ENCODE assay signal across 9 mouse cellular contexts in the genomic region with DNA sequence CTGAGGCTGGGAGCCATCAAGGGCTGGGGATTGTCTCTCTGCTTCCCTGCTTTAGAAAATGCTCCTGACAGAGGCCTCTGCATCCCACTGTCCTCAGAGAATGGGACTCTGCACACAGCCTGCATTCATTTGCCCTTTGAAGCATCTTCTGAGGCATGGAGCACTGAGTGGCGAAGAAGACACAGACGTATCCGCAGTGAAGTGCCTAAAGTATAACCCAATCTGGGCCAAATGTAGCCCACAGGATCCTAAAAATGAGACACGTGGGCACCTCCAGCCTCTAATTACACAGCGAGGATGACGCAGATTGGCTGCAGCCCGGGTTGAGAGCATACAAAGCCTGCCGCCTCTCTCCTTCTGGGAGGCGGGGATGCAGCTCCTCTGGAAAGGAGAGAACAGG. TPM values are rescaled to one million over a fixed set of nuclear protein-coding genes. Genes with fewer than 3 reads are reported as not detected.
A peak's percentile ranks its signal among the peaks of the same experiment; 100 is the strongest.
DNase-seq lines count a peak whose midpoint lies in the region; ATAC-seq and TF ChIP-seq lines count a peak whose summit lies in the region.
"Had no signal": no experiment of that assay in that cellular context is flagged by ENCODE, and none has a peak within 500 bp of the region (broad histone marks: within the 10 kb centered on the region; RNA-seq: fewer than 3 reads in every experiment).

No protein-coding gene starts in this region.

- peak; percentile 43 for ATAC-seq in forebrain, embryonic 15.5 days (replicated peaks)

- no peaks in the 10 kb centered on the region for H3K9me3 ChIP-seq in forebrain, embryonic 15.5 days

- TF ChIP-seq CTCF in thymus, adult 2 months (IDR thresholded peaks at IDR 0.05; ENCODE audit: borderline replicate concordance, control insufficient read depth, extremely low read depth, insufficient read depth, low read length, poor library complexity), result no peak

- TF ChIP-seq POLR2A in thymus, adult 2 months (IDR thresholded peaks at IDR 0.05; ENCODE audit: control insufficient read depth, extremely low read depth, insufficient read depth, low read length, poor library complexity), result no peak

- no peak overlapping the region for H3K4me2 ChIP-seq in forebrain, embryonic 15.5 days (replicated peaks)

- H3K27ac ChIP-seq in thymus, adult 2 months (ENCODE audit: control insufficient read depth, insufficient read depth, low read length), result peak overlapping the region; percentile 89
- H3K27ac ChIP-seq in forebrain, embryonic 15.5 days (replicated peaks), result no peak overlapping the region; the same call in 1 of the 2 replicates
- H3K27ac ChIP-seq: macrophage had no signal

- DNase-seq in thymus, adult 2 months, result no peak
- DNase-seq in thymus, postnatal 10 days (ENCODE audit: low spot score in 2 of 2), result no peak
- peak; percentile 78 to 81 for DNase-seq in left cerebral cortex, adult 18-20 months (ENCODE audit: low spot score in 2 of 2)
- peak; percentile 15 for DNase-seq in right cerebral cortex, postnatal 4 days
- DNase-seq in spleen, postnatal 14 days (ENCODE audit: low spot score in 2 of 2), result no peak
- DNase-seq in kidney, postnatal 25 days, result no peak
- no peak for DNase-seq in urinary bladder, postnatal 36 days (ENCODE audit: low spot score in 2 of 2)

- H3K4me3 ChIP-seq in thymus, adult 2 months (ENCODE audit: control insufficient read depth, insufficient read depth, low read length), result no peak overlapping the region
- no peak overlapping the region for H3K4me3 ChIP-seq in forebrain, embryonic 15.5 days

- WGBS in thymus, adult 2 months, result 80% methylated on average over 9 of the region's 9 CpGs
- 44% methylated on average over 9 of the region's 9 CpGs for WGBS in forebrain, embryonic 15.5 days

- H3K36me3 ChIP-seq in thymus, adult 2 months (ENCODE audit: control insufficient read depth, insufficient read depth, low read length), result no peaks in the 10 kb centered on the region
- H3K36me3 ChIP-seq in forebrain, embryonic 15.5 days, result no peaks in the 10 kb centered on the region

- peaks cover 37% of the 10 kb centered on the region for H3K4me1 ChIP-seq in thymus, adult 2 months (replicated peaks; ENCODE audit: control insufficient read depth, insufficient read depth, low read length)
- H3K4me1 ChIP-seq in forebrain, embryonic 15.5 days, result peaks cover 5% of the 10 kb centered on the region; the same call in 1 of the 2 replicates

- H3K27me3 ChIP-seq in thymus, adult 2 months (ENCODE audit: control insufficient read depth, insufficient read depth, low read length), result no peaks in the 10 kb centered on the region
- no peaks in the 10 kb centered on the region for H3K27me3 ChIP-seq in forebrain, embryonic 15.5 days

- H3K9ac ChIP-seq in forebrain, embryonic 15.5 days (replicated peaks), result no peak overlapping the region

RNA-seq across cellular contexts. Expression of gene Zfp148, which starts 36.3 kb away (rescaled TPM):
- 22.5 and 23.4 TPM in 2 replicates for polyA plus RNA-seq in thymus, adult 2 months (2012; rRNA removed)
- polyA plus RNA-seq in forebrain, embryonic 15.5 days (2015; fragmentation: Nextera tagmentation; extraction: Ambion mirVana), result 68.6 and 77.3 TPM in 2 replicates
- 100 to 1,000 TPM; 181 to 182 TPM for total RNA-seq in left cerebral cortex, adult 18-20 months (2021)

Comparison
In these comparisons a context has a peak if more than half of its experiments do, and no peak if none do; other contexts are left out.
1. DNase-seq: peak in left cerebral cortex, adult 18-20 months (2 of 2) and right cerebral cortex, postnatal 4 days (single experiment); none in thymus, adult 2 months (single experiment), thymus, postnatal 10 days (0 of 2), spleen, postnatal 14 days (0 of 2), kidney, postnatal 25 days (0 of 2) and urinary bladder, postnatal 36 days (0 of 2).